Mouse (Mus musculus) neutrophil, adult 5-6 weeks (primary cell): ENCODE data around the gene Nccrp1. TPM values are rescaled to one million over a fixed set of nuclear protein-coding genes. Genes with fewer than 3 reads are reported as not detected.
A peak's percentile ranks its signal among the peaks of the same experiment; 100 is the strongest.
"Not testable (repeated sequence)": the region's sequence is repeated elsewhere in the genome, so short reads cannot be mapped to it uniquely, and the experiment has no call there.

ENCODE experiments used
- ATAC-seq: fragments of 151-379, 151-347 bp; 2 replicates; pipeline ENCODE4 v1.8.0; 2017; ENCODE audit warnings: mild to moderate bottlenecking, moderate TSS enrichment; ENCODE audit not compliant: insufficient number of reproducible peaks, poor library complexity, low FRiP score, severe bottlenecking; ENCODE audit errors: extremely low read depth
- total RNA-seq: library from RNA; stranded (forward); fragments of 200-1000 nt; gene quantifications from 2 replicates; pipeline ENCODE4 v1.2.3, GENCODE M21; 2017

The Nccrp1 gene
- total RNA-seq, 1 experiment from 2014 or later: 0.70 TPM

GRCm38 (mm10) chr7:28538886-28539285 lies 8.2 kb downstream of the Nccrp1 start:
- not testable (repeated sequence) for ATAC-seq

GRCm38 (mm10) chr7:28532005-28532404 lies 15.0 kb downstream of the Nccrp1 start:
- ATAC-seq: no peak

DNA sequence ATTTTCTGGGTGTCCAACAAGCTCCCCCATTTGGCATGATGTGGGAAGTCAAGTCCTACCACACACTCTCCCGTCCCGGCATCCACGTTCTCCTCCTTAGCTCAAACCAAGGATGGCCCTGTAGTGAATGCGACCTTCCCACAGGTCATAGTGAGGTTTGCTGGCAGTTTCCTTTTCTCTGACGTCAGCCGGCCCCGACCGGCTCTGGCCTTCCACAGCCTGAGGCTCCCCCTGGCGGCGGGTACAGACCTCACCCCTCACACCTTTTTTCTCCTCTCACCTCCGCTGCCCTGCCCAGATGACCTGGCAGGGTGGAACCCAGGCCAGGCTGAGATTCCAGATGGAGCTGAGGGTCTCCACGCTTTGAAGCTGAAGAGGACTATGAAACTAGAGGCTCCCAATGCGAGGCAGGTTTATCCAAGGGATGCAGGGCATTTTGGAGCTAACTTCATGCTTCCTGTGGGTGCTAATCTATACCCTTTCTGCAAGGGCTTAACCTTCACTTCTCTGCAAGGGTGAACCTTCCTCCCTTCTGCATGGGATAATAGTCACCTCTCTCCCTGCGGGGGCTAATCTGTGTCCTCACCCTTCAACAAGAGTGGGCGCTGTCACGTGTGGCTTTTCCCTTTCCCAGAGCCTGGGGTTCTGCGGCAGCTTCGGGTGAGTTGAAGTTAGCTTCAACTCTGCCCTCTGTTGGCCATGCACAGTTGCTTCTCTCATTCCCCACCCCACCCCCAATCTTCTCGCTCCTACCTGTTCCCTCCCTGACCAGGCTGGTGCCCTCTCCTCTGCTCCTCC lies 18.9 kb downstream of the Nccrp1 start:
- ATAC-seq: peak; percentile 88

GRCm38 (mm10) chr7:28522536-28522935 lies 24.5 kb downstream of the Nccrp1 start, which contains the start of gene Ifnl3:
TSS of gene Ifnl3 (plus strand) at chr7:28522836.
- ATAC-seq: not testable (repeated sequence)

GRCm38 (mm10) chr7:28511441-28511840 lies 35.6 kb downstream of the Nccrp1 start:
- ATAC-seq: no peak

DNA sequence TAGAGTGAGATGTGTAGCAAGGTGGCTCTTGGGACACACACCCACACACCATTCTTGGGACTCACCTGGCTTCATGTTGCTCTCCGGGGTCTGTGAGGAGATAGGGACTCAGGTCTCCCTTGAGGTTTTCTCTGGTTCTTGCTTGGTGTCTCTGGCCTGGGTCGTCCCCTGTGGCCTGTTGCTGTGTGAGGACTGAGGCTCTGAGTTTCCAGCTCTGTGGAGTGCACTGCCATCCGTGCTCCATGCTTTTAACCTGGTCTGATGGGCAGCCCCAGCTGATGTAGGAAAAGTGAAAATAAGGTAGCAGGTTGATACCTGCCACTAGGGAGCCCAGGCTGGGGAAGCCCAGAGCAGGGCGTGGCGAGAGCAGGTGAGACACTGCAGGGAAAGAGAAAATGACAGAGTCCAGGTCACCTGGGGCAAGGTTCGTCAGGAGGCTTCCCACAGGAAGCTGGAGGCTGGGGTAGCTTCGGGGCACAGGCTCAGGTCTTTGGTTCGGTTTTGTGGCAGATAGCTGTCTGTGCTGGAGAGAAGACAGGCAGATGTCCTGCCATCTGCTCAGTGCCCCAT lies 36.6 kb downstream of the Nccrp1 start, which contains the start of gene Ifnl2:
Gene Ifnl2 (minus strand): TSS at position 51 of the 570 bp plus-strand sequence.
- 0 out of 2 replicates have a peak, but pooled peaks have one; percentile 10 for ATAC-seq

DNA sequence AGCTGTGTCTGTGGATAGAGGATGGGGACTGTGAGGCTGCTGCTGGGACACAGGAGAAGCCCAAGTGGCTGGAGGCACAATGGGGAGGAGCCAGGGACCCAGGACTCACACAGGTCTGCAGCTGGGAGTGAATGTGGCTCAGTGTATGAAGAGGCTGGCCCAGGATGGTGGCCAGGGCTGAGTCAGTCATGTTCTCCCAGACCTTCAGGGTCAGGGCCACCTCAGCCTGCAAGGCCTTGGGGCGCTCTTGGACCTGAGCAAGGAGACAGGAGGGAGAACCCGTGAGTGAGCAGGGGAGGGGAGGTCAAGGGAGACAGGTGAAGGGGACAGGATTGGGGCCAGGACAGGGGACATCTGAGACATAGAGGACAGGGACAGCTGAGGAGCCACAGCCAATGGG lies 37.9 kb downstream of the Nccrp1 start:
- ATAC-seq: not testable (repeated sequence)

DNA sequence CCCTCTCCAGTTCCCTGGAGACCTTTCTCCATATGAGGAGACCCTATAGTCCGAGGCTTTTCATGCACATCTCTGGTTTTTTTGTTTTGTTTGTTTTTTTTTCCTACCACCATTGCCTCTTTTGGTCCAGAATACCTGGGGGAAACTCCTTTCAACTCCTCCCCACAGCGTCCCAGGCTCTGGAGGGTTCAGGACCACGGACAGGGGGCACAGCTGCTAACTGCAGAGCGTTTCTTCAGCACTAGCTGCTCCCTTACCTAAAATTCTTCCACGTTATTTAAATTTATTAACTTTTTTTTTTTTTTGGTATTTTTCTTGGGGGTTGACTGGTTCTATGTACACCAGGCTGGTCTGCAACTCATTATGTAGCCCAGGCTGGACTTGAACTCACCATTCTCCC lies 41.5 kb downstream of the Nccrp1 start:
- ATAC-seq: no peak

DNA sequence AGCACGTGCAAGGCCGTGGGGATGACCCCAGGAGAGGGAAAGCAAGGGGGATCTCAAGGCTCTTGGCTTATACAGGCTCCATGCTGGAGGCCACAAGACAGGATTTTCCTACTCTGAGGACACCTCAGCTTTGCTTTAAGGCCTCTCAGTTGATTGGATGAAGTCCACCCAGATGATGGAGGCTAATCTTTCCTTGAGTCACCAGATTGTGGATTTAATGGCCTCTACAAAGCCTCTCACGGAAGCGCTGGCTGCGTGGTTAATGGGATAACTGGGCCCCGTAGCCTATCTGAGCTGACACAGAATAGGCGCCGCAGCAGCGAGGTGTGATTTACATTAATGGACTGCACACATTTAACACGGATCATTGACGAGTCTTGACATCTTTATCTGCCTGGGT lies 51.6 kb downstream of the Nccrp1 start:
- ATAC-seq: no peak

Other genes starting within 250 kb of the Nccrp1 start
- 0.12 and 0.47 TPM in 2 replicates for gene Dll3, start 245.0 kb downstream of the Nccrp1 start, total RNA-seq
- gene Timm50, start 235.2 kb downstream of the Nccrp1 start, total RNA-seq: 8.5 and 10.0 TPM in 2 replicates
- gene Supt5, start 208.5 kb downstream of the Nccrp1 start, total RNA-seq: 118 and 126 TPM in 2 replicates
- 700 and 800 TPM in 2 replicates for gene Rps16, start 196.6 kb downstream of the Nccrp1 start, total RNA-seq
- gene Plekhg2, start 174.7 kb downstream of the Nccrp1 start, total RNA-seq: 32.6 and 39.7 TPM in 2 replicates
- gene Zfp36, start 167.0 kb downstream of the Nccrp1 start, total RNA-seq: 496 and 563 TPM in 2 replicates
- 9.1 and 9.8 TPM in 2 replicates for gene Med29, start 154.5 kb downstream of the Nccrp1 start, total RNA-seq
- gene Paf1, start 154.3 kb downstream of the Nccrp1 start, total RNA-seq: 218 and 230 TPM in 2 replicates
- gene Gmfg, start 109.8 kb downstream of the Nccrp1 start, total RNA-seq: 1,008 and 1,024 TPM in 2 replicates
- 0.37 and 0.47 TPM in 2 replicates for gene Lrfn1, start 95.3 kb downstream of the Nccrp1 start, total RNA-seq
- gene Ifnl2, start 36.8 kb downstream of the Nccrp1 start, total RNA-seq: not detected in 2 replicates
- gene Ifnl3, start 24.4 kb downstream of the Nccrp1 start, total RNA-seq: not detected in 2 replicates
- not detected in 2 replicates for gene Sycn, start 6.4 kb downstream of the Nccrp1 start, total RNA-seq
- gene Samd4b, start 50.9 kb upstream of the Nccrp1 start, total RNA-seq: 15.2 and 16.8 TPM in 2 replicates
- 6.6 and 8.8 TPM in 2 replicates for gene Pak4, start 50.9 kb upstream of the Nccrp1 start, total RNA-seq
- not detected in 2 replicates for gene Acp7, start 84.1 kb upstream of the Nccrp1 start, total RNA-seq
- not detected in 2 replicates for gene Fbxo27, start 145.6 kb upstream of the Nccrp1 start, total RNA-seq
- gene Fbxo17, start 169.6 kb upstream of the Nccrp1 start, total RNA-seq: 0.61 and 0.81 TPM in 2 replicates
- 18.0 and 19.4 TPM in 2 replicates for gene Mrps12, start 194.6 kb upstream of the Nccrp1 start, total RNA-seq
- 5.9 and 6.1 TPM in 2 replicates for gene Sars2, start 194.7 kb upstream of the Nccrp1 start, total RNA-seq
- not detected in 2 replicates for gene Ccer2, start 208.9 kb upstream of the Nccrp1 start, total RNA-seq
- gene Sirt2, start 219.5 kb upstream of the Nccrp1 start, total RNA-seq: 39.3 and 45.8 TPM in 2 replicates
- gene Nfkbib, start 220.3 kb upstream of the Nccrp1 start, total RNA-seq: 23.5 and 24.3 TPM in 2 replicates
- gene Rinl, start 241.7 kb upstream of the Nccrp1 start, total RNA-seq: 95.7 and 108 TPM in 2 replicates